Mouse (Mus musculus): ENCODE measurements around the gene Megf11. TPM values are rescaled to one million over a fixed set of nuclear protein-coding genes. Genes with fewer than 3 reads are reported as not detected.
A peak's percentile ranks its signal among the peaks of the same experiment; 100 is the strongest.

The Megf11 gene
- polyA plus RNA-seq, 2 experiments = 0.80 to 1.0 TPM

DNA sequence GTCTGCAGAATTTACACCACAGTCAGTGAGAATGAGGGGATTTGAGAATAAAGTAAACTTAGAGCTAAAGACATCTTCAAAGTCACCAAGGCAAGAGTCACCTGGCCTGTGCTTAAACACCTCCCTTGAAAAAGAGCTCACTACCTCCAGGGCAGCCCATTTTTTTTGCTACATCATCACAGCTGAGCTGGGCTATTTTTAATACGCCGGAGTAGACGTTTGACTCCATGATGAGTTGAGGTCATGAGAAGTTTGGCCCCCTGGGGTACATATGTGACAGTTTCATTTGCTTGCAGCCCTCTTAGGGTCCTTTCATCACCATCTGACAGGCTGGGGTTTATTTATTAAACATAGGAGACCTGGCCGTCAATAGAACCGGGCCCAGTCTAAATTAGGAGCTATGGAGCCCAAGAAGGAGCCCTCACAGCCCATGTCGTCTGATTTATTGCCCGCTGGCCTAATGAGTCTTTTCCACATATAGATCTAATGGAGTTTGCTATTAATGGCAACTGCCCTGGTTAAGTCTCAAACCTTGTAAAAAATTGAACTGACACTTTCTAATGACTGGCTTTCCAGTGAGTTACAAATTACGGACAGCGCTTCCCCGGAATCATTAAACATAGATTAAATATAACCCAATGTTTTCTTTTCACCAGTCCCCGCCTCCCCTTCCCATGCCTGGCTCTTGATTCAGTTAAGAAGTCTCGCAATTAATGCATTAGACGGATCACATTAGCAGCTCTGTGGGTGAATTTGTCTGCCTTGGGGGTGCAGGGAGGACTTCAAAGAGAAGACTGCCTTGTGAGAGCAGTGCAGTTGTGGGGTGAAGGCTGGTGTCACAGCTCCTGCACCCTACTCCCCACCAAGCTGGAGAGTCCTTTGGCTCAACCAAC lies 301.9 kb downstream of the Megf11 start:
- no peak overlapping the region for H3K9ac ChIP-seq (ENCODE audit: low read depth, low read length, severe bottlenecking)
- H3K4me2 ChIP-seq (replicated peaks; ENCODE audit: low read depth, low read length, severe bottlenecking) = no peak overlapping the region
- WGBS = 22% methylated on average over 13 of the region's 13 CpGs
- ATAC-seq (ENCODE audit: low FRiP score, low read depth) (no peak), DNase-seq (ENCODE audit: low spot score) (no peak)
- TF ChIP-seq POLR2A (IDR thresholded peaks at IDR 0.05; ENCODE audit: borderline replicate concordance, extremely low read depth, insufficient read depth, insufficient read length) = no peak
- H3K4me3 ChIP-seq (replicated peaks; ENCODE audit: low read length) = no peak overlapping the region
- no peak overlapping the region for H3K27ac ChIP-seq (replicated peaks; ENCODE audit: low read depth, low read length)
- H3K27me3 ChIP-seq (ENCODE audit: control insufficient read depth, insufficient read depth, low read length) = no peaks in the 10 kb centered on the region
- no peaks in the 10 kb centered on the region for H3K9me3 ChIP-seq (ENCODE audit: control insufficient read depth, low read length)
- H3K4me1 ChIP-seq (ENCODE audit: control insufficient read depth, insufficient read depth, low read length) = no peaks in the 10 kb centered on the region
- no peaks in the 10 kb centered on the region for H3K36me3 ChIP-seq (ENCODE audit: control insufficient read depth, insufficient read depth, low read length)

DNA sequence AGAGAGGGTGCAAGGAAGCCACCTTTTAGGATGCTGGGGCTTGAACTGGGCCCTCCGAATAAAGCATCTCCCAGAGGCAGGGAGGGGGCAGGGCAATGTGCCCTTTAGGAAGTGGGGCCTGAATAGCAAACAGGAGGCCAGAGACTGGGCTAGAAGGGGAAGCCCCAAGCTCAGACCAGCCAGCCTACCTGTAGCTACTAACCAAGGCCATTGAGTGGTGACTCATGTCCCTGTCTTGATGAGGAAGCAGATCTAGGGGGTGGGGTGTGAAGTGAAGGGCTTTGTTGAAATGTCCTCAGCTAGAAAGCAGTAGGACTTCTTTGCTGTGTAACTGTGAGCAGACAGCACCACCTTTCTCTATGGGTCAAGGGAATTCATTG lies 302.6 kb downstream of the Megf11 start:
- Histone ChIP-seq H3K4me2 (replicated peaks; ENCODE audit: low read depth, low read length, severe bottlenecking) (no peak overlapping the region), H3K9me3 (ENCODE audit: control insufficient read depth, low read length) (no peaks in the 10 kb centered on the region), H3K4me3 (replicated peaks; ENCODE audit: low read length) (no peak overlapping the region), H3K36me3 (ENCODE audit: control insufficient read depth, insufficient read depth, low read length) (no peaks in the 10 kb centered on the region), H3K4me1 (ENCODE audit: control insufficient read depth, insufficient read depth, low read length) (no peaks in the 10 kb centered on the region), H3K9ac (ENCODE audit: low read depth, low read length, severe bottlenecking) (no peak overlapping the region), H3K27me3 (ENCODE audit: control insufficient read depth, insufficient read depth, low read length) (no peaks in the 10 kb centered on the region), H3K27ac (replicated peaks; ENCODE audit: low read depth, low read length) (no peak overlapping the region)
- no peak for DNase-seq (ENCODE audit: low spot score)
- ATAC-seq (ENCODE audit: low FRiP score, low read depth) = no peak
- TF ChIP-seq POLR2A (IDR thresholded peaks at IDR 0.05; ENCODE audit: borderline replicate concordance, extremely low read depth, insufficient read depth, insufficient read length) = no peak
- 40% methylated on average over 1 of the region's 1 CpGs for WGBS

GRCm38 (mm10) chr9:64690771-64691170 lies 305.3 kb downstream of the Megf11 start:
- ATAC-seq (ENCODE audit: low FRiP score, low read depth) = no peak

GRCm38 (mm10) chr9:64691176-64691575 lies 305.8 kb downstream of the Megf11 start:
- Histone ChIP-seq H3K4me3 (replicated peaks; ENCODE audit: low read length) (no peak overlapping the region), H3K9me3 (ENCODE audit: control insufficient read depth, low read length) (no peaks in the 10 kb centered on the region), H3K27ac (replicated peaks; ENCODE audit: low read depth, low read length) (no peak overlapping the region), H3K4me1 (ENCODE audit: control insufficient read depth, insufficient read depth, low read length) (no peaks in the 10 kb centered on the region), H3K4me2 (replicated peaks; ENCODE audit: low read depth, low read length, severe bottlenecking) (no peak overlapping the region), H3K27me3 (ENCODE audit: control insufficient read depth, insufficient read depth, low read length) (no peaks in the 10 kb centered on the region), H3K36me3 (ENCODE audit: control insufficient read depth, insufficient read depth, low read length) (peaks cover 9% of the 10 kb centered on the region; the same call in 1 of the 2 replicates), H3K9ac (ENCODE audit: low read depth, low read length, severe bottlenecking) (no peak overlapping the region)
- DNase-seq (ENCODE audit: low spot score) = peak; percentile 35
- TF ChIP-seq POLR2A (IDR thresholded peaks at IDR 0.05; ENCODE audit: borderline replicate concordance, extremely low read depth, insufficient read depth, insufficient read length) = no peak
- 5% methylated on average over 7 of the region's 7 CpGs for WGBS
- ATAC-seq (ENCODE audit: low FRiP score, low read depth) = peak; percentile 76

More at GRCm38 (mm10) chr9:64690771-64691170, 305.3 kb downstream of the Megf11 start:
- Histone ChIP-seq H3K4me2 (replicated peaks; ENCODE audit: low read depth, low read length, severe bottlenecking) (no peak overlapping the region), H3K27me3 (ENCODE audit: control insufficient read depth, insufficient read depth, low read length) (no peaks in the 10 kb centered on the region), H3K4me1 (ENCODE audit: control insufficient read depth, insufficient read depth, low read length) (no peaks in the 10 kb centered on the region), H3K9me3 (ENCODE audit: control insufficient read depth, low read length) (no peaks in the 10 kb centered on the region), H3K4me3 (replicated peaks; ENCODE audit: low read length) (no peak overlapping the region), H3K36me3 (ENCODE audit: control insufficient read depth, insufficient read depth, low read length) (0 out of 2 replicates have a peak, but pooled peaks cover 9% of the 10 kb centered on the region), H3K27ac (replicated peaks; ENCODE audit: low read depth, low read length) (no peak overlapping the region), H3K9ac (ENCODE audit: low read depth, low read length, severe bottlenecking) (no peak overlapping the region)
- DNase-seq (ENCODE audit: low spot score) = no peak
- TF ChIP-seq POLR2A (IDR thresholded peaks at IDR 0.05; ENCODE audit: borderline replicate concordance, extremely low read depth, insufficient read depth, insufficient read length) = no peak
- 83% methylated on average over 2 of the region's 2 CpGs for WGBS

DNA sequence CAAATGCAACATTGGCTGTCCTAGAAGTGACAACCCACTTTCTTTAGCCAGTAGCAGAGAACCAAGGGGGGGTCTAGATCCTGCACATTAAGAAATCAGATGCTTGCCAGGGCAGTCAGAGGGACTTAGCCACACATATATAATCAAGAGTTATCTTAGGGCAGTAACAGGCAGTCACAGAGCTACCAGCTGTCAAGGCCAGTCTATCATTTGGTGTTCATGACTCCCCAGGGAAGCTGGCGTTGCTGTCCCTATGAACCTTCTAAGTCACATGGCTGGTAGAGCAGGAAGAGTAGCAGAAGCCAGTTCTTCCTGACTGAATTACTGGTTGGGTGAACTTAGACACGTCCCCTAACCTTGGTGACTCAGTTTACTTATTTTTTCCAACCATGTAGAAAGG lies 307.7 kb downstream of the Megf11 start:
- Histone ChIP-seq H3K9me3 (ENCODE audit: control insufficient read depth, low read length) (no peaks in the 10 kb centered on the region), H3K9ac (ENCODE audit: low read depth, low read length, severe bottlenecking) (no peak overlapping the region), H3K27ac (replicated peaks; ENCODE audit: low read depth, low read length) (no peak overlapping the region), H3K4me1 (ENCODE audit: control insufficient read depth, insufficient read depth, low read length) (no peaks in the 10 kb centered on the region), H3K36me3 (ENCODE audit: control insufficient read depth, insufficient read depth, low read length) (peaks cover 9% of the 10 kb centered on the region; the same call in 1 of the 2 replicates), H3K4me2 (replicated peaks; ENCODE audit: low read depth, low read length, severe bottlenecking) (no peak overlapping the region), H3K4me3 (replicated peaks; ENCODE audit: low read length) (no peak overlapping the region), H3K27me3 (ENCODE audit: control insufficient read depth, insufficient read depth, low read length) (no peaks in the 10 kb centered on the region)
- WGBS = 72% methylated on average over 2 of the region's 2 CpGs
- TF ChIP-seq POLR2A (IDR thresholded peaks at IDR 0.05; ENCODE audit: borderline replicate concordance, extremely low read depth, insufficient read depth, insufficient read length) = no peak
- no peak for ATAC-seq (ENCODE audit: low FRiP score, low read depth)
- no peak for DNase-seq (ENCODE audit: low spot score)
